Mouse (Mus musculus): ENCODE measurements around the gene Vmn1r61. TPM values are rescaled to one million over a fixed set of nuclear protein-coding genes. Genes with fewer than 3 reads are reported as not detected.

Gene Vmn1r61
- polyA plus RNA-seq (2014; fragmentation: Nextera tagmentation; extraction: Ambion mirVana): not detected in 2 replicates

DNA sequence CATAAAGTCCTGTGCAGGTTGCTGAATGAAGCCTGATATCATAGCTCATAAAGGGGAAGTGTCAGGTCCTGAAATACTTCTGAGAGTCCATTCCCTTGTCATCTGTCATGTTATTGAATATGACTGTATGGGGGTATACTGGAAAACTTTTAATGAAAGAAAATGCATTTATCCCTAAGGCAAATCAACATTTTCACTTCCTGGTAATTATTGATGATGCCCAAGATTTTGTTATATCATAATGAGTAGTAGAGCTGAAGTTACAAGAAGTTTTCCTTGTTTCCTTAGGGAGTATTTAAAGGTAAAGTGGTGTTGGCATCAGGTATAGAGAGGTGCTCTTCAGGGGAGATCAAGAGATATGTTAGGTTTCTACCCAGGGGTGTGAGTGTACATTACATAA, at the start of gene Vmn1r61:
TSS of gene Vmn1r61 (minus strand) at position 101 of the 400 bp plus-strand sequence.
- Histone ChIP-seq H3K36me3 (ENCODE audit: control insufficient read depth, insufficient read depth, low read length) (no peaks in the 10 kb centered on the region), H3K9me3 (ENCODE audit: control insufficient read depth, low read length) (0 out of 2 replicates have a peak, but pooled peaks cover 6% of the 10 kb centered on the region), H3K27me3 (replicated peaks; ENCODE audit: control insufficient read depth, insufficient read depth, low read length) (no peaks in the 10 kb centered on the region), H3K27ac (ENCODE audit: low read depth, low read length) (no peak within 1 kb of the TSS), H3K9ac (ENCODE audit: low read depth, low read length) (no peak within 1 kb of the TSS), H3K4me3 (ENCODE audit: low read depth, low read length) (no peak within 1 kb of the TSS), H3K4me2 (no peak within 1 kb of the TSS), H3K4me1 (replicated peaks; ENCODE audit: control insufficient read depth, insufficient read depth, low read length) (no peaks in the 10 kb centered on the region)
- ATAC-seq (replicated peaks; ENCODE audit: low FRiP score): no peak
- no peak for DNase-seq (ENCODE audit: low spot score)

Other genes starting within 250 kb of the Vmn1r61 start
- gene Vmn1r58, start 199.9 kb downstream of the Vmn1r61 start, polyA plus RNA-seq (2014; fragmentation: Nextera tagmentation; extraction: Ambion mirVana): not detected in 2 replicates
- gene Vmn1r59, start 156.5 kb downstream of the Vmn1r61 start, polyA plus RNA-seq (2014; fragmentation: Nextera tagmentation; extraction: Ambion mirVana): not detected in 2 replicates
- gene Vmn2r28, start 119.3 kb downstream of the Vmn1r61 start, polyA plus RNA-seq (2014; fragmentation: Nextera tagmentation; extraction: Ambion mirVana): not detected in 2 replicates
- not detected in 2 replicates for gene Vmn1r60, start 66.0 kb downstream of the Vmn1r61 start, polyA plus RNA-seq (2014; fragmentation: Nextera tagmentation; extraction: Ambion mirVana)
- gene Vmn1r62, start 60.3 kb upstream of the Vmn1r61 start, polyA plus RNA-seq (2014; fragmentation: Nextera tagmentation; extraction: Ambion mirVana): not detected in 2 replicates
- gene Vmn1r63, start 192.2 kb upstream of the Vmn1r61 start, polyA plus RNA-seq (2014; fragmentation: Nextera tagmentation; extraction: Ambion mirVana): not detected in 2 replicates

All from liver, embryonic 11.5 days (tissue).